Mouse (Mus musculus) layer of hippocampus, adult 9-11 months (tissue): Measurements from ENCODE around the gene Ccdc81.

ENCODE experiments used
- DNase-seq: peaks from one replicate; pipeline ENCODE4 v3.0.0; 2022

Ccdc81 gene

DNA sequence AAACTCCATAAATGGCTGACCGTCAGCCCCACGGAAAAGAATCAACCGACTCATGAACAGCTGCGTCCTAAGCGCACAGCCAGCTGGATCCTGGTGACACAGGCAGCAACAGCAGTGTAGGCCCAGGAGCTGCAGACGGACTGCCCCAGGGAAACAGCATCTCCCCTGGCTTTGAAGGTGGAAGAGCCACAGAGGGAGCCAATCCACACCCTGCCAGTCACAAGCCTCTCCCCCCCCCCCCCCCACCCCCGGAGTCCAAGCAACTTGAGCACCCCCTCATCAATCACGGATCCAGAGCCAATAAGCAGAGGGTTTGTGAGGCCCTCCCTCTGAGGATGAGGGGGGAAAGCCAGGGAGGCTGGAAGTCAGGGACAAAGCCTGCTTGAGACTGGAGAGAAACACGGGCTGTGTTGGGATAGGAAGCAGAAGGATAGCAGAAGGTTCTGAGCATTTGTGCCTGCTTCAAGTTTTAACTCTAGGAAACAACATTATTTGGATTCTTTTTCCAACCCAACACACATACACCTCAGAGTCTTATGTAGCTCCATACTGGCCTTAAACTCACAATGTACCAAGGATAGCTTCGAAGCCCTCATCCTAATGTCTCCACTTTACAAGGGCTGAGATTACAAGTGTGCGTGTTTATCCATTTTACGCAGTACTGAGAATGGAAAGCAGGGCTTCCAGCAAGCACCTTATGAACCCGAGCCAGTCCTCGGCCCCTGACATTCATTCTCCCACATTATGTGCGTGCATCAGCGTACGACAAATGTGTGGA lies 46.8 kb downstream of the Ccdc81 start:
- DNase-seq = no peak

DNA sequence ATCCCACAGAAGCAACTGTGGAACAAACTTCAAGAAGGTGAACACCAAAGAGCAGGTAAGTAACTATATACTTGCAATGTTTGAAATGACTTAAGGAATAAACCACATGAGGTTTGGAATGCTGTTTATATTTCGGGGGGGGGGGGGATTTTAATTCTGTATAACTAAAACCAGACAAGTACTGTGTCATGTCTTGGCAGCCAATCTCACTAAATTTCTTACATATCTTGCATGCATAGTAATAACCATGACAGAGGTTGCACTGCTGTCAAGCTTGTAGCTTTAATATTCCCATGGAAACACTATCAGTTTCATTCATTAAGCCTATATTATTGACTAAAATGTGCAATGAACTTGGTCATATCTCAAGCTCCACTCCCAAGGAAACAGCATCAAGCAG lies 48.2 kb downstream of the Ccdc81 start:
- no peak for DNase-seq

DNA sequence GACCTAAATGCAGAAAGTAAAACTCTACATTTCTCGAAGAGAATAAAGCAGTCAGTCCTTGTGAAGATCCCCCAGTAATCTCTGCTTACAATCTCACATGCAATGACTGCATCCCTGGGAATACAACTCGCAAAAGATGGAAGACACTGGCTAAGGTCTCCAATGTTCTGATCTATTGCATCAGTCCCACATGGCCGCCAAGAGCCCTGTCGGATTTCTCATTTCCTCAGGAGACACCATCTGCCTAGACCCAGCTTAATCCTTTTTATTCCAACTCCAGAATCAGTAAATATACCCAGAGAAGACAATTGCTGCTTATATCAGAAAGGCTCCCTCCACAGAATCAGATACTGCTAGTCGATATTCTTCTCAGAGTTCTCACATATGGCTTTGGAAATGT lies 50.3 kb downstream of the Ccdc81 start:
- DNase-seq = no peak

DNA sequence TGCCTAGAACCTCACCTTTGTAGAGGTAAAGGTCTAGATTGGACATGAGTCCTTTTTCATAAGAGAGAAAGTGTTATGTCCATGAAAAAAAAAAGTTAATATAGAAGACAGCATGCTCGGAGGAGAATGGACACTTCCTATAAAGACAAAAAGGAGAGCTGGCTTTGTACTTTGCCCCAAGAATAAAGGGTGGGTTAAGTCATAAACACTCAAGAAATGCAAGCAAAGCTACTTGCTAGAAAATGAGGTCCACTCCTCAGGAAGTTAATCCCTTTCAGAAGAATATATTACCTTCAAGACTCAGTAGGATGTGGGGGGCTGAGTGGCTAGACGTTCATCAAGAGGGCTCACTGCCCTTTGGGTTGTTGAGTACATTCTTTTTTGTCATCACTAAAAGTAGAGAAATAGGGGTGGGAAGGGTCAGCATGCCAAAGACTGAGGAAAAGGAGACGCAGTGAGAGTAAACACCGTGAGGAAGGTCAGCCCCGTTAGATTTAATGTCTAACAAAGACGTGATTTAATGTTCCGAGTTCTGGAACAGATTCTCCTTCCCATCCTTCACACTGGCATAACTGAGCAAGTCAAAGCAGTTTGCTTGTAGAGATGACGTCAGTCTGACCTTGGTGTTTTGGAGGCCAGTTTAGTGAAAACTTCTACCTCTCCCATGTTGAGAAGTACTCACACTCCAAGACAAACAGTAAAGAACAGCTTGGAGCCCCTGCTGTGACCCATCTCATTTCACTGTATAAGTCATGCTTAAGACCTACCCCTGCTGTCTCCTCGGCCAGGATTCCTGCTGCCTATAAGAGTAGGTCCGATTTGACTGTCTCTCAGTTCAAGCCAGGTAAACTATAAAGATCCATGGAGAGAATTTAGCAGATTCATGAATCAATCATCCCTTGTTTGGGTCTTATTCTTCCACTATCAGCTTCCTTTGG lies 51.0 kb downstream of the Ccdc81 start:
- no peak for DNase-seq

DNA sequence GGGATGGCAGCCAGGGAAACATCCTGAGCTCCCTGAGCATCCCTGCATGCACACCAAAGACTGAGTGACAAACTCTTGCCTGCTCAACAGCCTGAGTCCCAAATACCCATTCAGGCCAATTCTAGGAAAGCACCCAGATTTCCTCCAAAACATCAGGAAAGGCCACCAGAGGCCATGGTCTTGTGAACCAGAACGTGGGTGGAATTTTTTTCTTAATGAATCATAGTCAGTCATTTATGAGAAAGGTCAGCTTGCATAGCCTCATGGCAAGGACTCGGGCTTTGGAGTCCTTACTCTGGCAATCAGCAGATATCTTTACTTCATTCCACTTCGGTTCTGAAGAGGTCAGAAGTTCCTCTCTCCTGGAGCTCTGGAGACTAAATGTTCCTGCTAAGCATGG lies 52.9 kb downstream of the Ccdc81 start:
- DNase-seq = no peak

DNA sequence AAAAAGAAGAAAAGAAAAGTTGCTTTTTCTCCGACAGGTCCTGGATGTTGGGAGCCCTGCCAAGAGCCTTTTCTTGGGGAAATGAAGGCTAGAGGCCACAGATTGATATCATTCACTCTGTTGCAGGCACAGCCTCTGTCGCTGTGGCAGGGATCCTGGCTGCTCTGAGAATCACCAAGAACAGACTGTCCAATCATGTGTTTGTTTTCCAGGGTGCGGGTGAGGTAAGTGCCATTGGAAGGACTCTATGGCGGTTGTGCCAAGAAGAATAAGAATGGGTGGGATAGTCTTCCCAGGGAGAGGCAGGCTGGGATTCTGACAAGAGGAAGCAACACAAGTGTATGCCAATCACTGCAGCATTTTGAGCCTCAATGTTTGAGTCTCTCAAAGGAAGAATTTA lies 57.8 kb downstream of the Ccdc81 start:
- DNase-seq = no peak

DNA sequence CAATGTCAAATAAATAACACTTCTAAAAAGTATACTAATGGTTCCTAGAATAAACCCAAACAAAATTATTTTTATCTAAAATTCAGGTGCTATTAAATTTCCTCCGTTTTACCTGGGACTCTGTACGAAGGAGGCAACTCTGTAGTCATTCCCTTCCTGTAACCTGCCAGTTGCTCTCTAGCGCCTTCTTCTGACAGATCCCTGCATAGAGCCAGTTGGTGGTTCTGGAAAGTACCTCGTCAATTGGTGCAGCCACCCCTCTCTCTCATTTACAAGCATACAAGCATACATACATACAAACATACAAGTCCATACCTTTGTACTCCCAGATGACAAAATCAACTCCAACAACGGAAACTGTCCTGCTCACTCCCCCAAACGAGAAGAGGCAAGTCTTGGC lies 59.9 kb downstream of the Ccdc81 start:
- DNase-seq = no peak

DNA sequence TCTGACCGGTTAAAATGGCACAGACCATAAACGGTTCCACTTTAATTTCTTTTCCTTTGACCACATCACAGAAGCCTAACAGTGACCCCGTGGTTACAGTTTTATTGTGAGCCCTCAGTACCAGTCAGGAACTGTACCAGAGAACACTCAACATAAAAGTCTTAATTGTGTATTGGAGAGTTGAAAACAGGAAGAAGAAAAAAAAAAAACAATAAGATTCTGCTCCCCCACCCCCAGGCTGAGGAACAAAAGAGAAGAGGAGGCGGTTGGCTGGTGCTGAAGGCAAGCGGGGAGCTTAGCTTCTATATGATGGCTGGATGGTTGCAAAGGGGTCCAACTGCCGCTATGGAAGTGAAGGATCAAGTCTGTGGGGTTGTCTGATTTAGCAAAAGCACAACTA lies 60.3 kb downstream of the Ccdc81 start:
- no peak for DNase-seq

DNA sequence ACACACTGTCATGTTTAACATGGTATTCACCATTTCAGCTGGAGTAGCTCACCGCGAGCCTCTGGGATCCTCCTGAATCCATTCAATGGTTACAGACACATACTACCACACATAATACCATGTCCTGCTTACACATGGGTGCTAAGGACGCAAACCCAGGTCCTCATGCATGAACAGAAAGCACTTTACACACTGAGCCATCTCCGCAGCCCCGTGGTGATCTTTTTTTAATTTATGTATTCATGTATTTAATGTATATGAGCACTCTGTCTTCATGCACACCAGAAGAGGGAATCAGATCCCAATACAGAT lies 61.1 kb downstream of the Ccdc81 start:
- no peak for DNase-seq

DNA sequence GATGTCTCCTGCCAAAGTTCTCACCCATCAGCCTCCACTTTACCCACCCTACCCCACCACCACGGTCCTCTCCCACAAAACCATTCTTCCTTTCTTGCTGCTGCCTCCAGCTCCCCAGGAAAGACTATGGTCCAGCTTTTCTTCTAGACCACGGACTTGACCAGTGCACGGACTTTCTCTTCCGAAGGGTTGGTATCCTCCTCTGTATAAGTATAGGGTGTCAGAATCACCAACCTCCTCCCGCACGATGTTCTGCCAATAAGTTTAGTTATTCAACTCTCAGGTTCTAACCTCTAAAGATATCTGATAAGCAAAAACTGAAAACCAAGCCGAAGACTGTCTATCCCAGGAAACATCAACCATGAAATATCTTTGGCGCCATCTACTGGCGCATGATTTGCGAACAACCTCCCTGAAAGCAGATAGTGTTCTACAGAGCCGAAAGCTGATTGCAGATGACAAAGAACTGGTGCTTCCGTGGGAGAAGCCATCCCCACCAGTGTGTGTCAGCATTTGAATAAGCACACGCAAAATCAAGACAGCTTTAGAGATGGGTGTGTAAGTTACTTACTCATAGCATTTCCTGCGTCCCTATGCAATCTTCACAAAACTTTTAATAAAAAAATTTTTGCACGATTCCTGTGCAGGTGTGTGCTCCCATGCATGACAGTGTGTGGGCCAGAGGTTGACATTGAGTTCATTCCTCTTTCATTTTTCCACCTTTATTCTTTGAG lies 61.6 kb downstream of the Ccdc81 start:
- peak; percentile 84 for DNase-seq

DNA sequence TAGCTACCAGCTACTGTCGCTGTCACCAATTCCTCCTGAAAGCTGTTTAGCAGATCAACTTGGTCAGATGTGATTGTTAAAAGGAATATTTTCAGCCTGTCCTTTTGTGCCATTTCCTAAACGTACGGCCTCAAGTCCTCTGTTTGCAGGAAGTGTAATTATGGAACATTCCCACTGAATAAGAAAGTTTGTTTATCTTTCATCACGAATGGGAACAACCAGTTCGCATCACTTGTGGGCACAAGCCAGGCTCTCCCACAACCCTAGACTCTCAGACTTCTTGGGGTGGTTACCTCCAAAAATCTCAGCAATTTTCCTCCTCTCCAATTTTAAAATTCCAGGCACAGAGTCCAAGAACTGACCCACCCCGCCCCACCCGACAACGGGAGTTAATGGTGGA lies 63.7 kb downstream of the Ccdc81 start:
- DNase-seq = no peak

DNA sequence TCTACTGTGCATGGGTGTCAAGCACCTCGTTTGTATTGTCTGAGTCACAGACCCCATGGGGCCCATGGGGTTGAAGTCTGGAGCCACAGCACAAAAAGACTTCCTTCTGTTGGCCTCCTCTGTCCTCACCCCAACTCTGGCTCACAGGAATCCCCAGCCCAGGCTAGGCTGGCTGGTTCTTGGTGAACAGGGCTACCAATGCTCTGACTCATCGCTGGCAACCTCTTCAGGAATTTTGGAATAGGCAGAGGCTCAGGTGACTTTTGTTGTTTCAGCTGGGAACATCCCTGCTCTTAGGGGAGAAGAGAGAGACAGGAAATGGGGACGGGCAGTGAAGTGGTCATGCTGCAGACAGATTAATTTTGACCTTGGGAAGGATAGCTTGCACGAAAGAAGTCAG lies 65.6 kb downstream of the Ccdc81 start:
- no peak for DNase-seq

DNA sequence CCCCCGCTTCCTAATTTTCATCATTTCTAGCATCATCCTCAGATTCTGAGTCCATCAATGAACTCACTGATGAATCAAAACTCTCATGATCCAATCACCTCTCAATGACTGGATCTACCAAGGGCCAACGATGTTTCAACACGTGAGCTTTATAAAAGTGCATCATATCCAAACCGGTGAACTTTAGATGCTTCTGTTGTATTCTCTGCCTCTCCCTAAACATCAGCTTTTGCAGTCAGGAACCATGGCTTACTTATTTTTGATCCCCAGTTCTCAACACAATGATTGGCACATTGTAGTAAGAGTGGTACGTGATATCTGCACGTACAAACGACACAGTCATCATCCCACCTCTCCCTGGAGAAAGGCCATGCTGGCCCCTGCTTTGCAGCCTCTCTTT lies 66.8 kb downstream of the Ccdc81 start:
- no peak for DNase-seq

DNA sequence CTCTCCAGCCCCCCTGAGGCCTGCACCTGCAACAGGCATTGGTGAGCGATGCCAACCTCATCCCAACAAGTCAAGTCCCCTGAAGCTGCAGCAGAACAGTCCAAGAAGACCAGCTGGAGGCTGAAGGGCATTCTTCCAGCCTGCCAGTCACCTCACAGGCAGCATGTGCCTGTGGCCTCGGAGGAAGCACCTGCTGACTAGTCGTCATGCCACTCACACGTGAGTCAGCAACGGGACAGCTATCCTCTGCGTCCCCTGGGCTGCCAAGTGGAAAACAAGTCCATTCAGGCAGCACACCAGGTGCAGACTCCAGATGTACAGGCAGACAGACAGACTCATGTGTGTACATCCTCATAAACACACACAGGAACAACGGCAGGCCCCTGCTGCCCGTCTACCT lies 67.9 kb downstream of the Ccdc81 start:
- DNase-seq = no peak

DNA sequence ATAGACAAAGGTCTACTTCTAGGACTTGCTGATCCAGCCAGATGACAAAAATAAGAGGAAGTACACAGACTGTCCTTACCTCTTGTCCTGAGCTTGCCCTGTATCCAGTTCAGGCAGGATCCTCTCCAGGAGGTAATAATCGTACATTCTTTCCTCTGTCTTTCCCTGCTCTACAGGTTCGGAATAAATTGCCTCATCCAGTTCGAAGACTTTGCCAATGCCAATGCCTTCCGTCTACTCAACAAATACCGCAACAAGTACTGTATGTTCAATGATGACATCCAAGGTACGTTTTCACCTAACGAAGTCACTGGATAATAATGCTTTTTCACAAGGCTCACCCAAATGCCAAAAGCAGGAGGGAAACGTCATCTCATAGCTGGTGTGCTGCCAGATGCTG lies 69.9 kb downstream of the Ccdc81 start:
- no peak for DNase-seq

DNA sequence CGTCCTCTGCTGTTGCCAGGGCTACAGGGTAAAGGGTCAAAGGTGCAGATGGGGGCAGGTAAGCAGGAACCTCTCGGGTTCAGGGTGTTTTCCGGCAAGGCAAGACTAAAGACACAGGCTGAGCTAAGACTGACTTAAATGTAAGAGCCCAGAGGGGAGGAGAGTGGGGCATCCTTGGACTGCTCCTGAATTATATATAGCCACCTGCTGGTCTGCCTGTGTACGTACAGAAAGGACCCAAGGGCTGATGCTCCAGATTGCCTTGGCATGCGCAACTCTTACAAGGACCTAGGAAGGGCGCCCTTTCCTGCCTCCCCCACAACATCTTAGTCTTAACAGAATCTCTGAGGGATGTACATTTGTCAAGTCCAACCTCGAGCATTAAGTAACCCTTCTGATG lies 74.2 kb downstream of the Ccdc81 start:
- DNase-seq = no peak

DNA sequence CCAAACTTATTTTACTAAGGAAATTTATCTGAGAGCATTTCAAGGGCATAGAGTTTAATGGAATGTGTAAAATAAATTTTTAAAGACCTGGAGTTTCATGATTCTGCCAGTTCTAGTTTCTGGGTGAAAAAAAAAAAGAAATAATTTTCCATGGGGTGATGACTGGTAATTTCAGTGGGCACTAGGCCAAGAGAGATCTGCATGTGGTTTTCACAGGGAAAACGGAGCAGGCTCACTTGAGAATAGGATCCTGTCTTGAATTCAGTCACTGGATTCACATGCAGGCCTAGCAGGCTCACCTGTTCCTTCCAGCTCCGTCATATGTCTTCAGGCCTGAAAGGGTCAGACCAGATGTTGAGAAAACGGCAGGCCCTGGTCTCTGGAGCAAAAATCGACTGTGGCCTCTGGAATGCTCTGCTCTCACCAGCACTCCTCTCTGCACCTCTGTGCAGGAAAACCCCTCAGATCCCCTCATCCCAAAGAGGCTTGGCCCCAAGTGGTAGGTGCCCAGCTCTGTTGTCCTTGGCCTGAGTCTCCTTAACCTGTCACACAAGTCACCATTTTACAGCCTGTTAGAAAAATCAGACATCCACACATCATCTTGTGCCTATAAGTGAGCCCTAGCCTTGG lies 74.9 kb downstream of the Ccdc81 start:
- no peak for DNase-seq
